Mouse (Mus musculus) liver, adult 2 months (tissue): Measurements from ENCODE around the gene Tchp. TPM values are rescaled to one million over a fixed set of nuclear protein-coding genes. Genes with fewer than 3 reads are reported as not detected.

Source experiments
- DNase-seq: peaks from one replicate; pipeline ENCODE4 v3.0.0-alpha.2; 2011; ENCODE audit warnings: low read depth, low spot score; ENCODE audit errors: extremely low read depth
- H3K27ac ChIP-seq: fragments of 200-500 bp; replicated peaks from 2 replicates; pipeline ENCODE4 v1.5.1; 2012; ENCODE audit warnings: low read depth, mild to moderate bottlenecking, control low read depth, inconsistent platforms, low read length; ENCODE audit not compliant: insufficient read depth
- H3K27me3 ChIP-seq: fragments of 200-500 bp; 2 replicates; pipeline ENCODE4 v1.6.1; 2012; ENCODE audit warnings: mild to moderate bottlenecking, moderate library complexity, low read length, inconsistent platforms; ENCODE audit not compliant: control insufficient read depth, insufficient read depth
- H3K36me3 ChIP-seq: fragments of 200-500 bp; 2 replicates; pipeline ENCODE4 v1.6.1; 2012; ENCODE audit warnings: low read length, inconsistent platforms; ENCODE audit not compliant: control insufficient read depth, insufficient read depth
- H3K4me1 ChIP-seq: fragments of 200-500 bp; 2 replicates; pipeline ENCODE4 v1.6.1; 2011; ENCODE audit warnings: low read length; ENCODE audit not compliant: control insufficient read depth, insufficient read depth
- H3K4me3 ChIP-seq: fragments of 200-500 bp; 2 replicates; pipeline ENCODE4 v1.5.1; 2011; ENCODE audit warnings: low read depth, mild to moderate bottlenecking, control low read depth, low read length, moderate library complexity; ENCODE audit not compliant: insufficient read depth
- H3K79me2 ChIP-seq: fragments of 200-500 bp; 2 replicates; pipeline ENCODE4 v1.6.1; 2012; ENCODE audit warnings: inconsistent platforms, mild to moderate bottlenecking, low read length, moderate library complexity; ENCODE audit not compliant: control insufficient read depth, insufficient read depth
- H3K9ac ChIP-seq: fragments of 200-500 bp; 2 replicates; pipeline ENCODE4 v1.6.1; 2012; ENCODE audit warnings: low read depth, mild to moderate bottlenecking, control low read depth, inconsistent platforms, low read length
- CTCF ChIP-seq: fragments of 200-500 bp; IDR thresholded peaks from 2 replicates; pipeline ENCODE4 v1.5.1; 2011; ENCODE audit warnings: low read depth, low read length, control low read depth
- POLR2A ChIP-seq: fragments of 200-500 bp; IDR thresholded peaks from 2 replicates; pipeline ENCODE4 v1.6.1; 2011; ENCODE audit warnings: low read length, control low read depth; ENCODE audit not compliant: insufficient read depth; ENCODE audit errors: extremely low read depth
- WGBS: fragments of 180-500 bp; shearing (Covaris S2); methylation state at CpG from one replicate; pipeline ENCODE4 v1.1.7; 2018; 5-methylcytosine and 5-hydroxymethylcytosine counted together
- polyA plus RNA-seq: library from polyadenylated mRNA; depleted of rRNA; stranded (reverse); fragments of >200 nt; gene quantifications from 2 replicates; pipeline ENCODE4 v1.2.3, GENCODE M21; 2012
- total RNA-seq: library from RNA; depleted of rRNA; stranded (reverse); fragments of >200 nt; gene quantifications from 2 replicates; pipeline ENCODE4 v1.2.3, GENCODE M21; 2014

Gene Tchp
- total and polyA plus RNA-seq, 2 experiments: 0.83 to 4.0 TPM

DNA sequence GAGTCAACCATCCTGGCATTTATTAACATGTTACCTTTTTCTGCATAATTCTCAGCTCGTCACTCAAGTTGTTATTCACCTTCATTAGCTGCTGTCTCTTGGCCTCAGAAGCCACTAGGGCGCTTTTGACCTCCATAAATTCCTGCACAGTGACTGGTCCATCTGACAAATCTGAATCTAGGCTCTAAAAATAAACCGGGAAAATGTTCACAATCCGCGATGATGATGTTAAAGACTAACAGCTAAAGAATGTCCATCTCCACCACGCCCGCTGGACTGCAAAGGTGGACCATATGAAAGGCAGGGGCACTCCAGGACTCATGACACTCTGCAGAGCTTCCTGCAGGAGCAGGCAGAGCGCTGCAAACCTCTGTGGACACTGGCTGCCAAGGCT is 36.1 kb downstream of the Tchp start:
- no peaks in the 10 kb centered on the region for H3K79me2 ChIP-seq
- H3K36me3 ChIP-seq: peaks cover 47% of the 10 kb centered on the region
- TF ChIP-seq CTCF (no peak), POLR2A (no peak)
- 94% methylated on average over 8 of the region's 8 CpGs for WGBS
- no peak overlapping the region for H3K4me3 ChIP-seq
- H3K9ac ChIP-seq: no peak overlapping the region
- no peak overlapping the region for H3K27ac ChIP-seq
- no peak for DNase-seq
- H3K4me1 ChIP-seq: no peaks in the 10 kb centered on the region; the same call in 1 of the 2 replicates
- no peaks in the 10 kb centered on the region for H3K27me3 ChIP-seq

DNA sequence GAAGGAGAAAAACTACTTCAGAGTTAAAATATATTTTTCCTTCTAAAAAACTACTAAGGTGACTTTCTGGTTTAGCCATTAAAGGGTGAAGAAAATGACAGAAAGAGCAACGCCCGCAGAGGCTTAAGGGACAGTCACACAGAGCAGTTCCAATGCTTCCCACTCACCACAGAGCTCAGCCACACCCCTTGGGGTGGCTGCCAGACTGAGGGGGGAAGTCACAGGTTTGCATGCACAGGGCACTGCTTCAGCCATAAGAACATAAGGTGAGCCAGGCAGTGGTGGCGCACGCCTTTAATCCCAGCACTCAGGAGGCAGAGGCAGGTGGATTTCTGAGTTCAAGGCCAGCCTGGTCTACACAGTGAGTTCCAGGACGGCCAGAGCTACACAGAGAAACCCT is 38.0 kb downstream of the Tchp start:
- TF ChIP-seq CTCF (no peak), POLR2A (no peak)
- H3K36me3 ChIP-seq: peaks cover 46% of the 10 kb centered on the region
- WGBS: 80% methylated on average over 5 of the region's 5 CpGs

DNA sequence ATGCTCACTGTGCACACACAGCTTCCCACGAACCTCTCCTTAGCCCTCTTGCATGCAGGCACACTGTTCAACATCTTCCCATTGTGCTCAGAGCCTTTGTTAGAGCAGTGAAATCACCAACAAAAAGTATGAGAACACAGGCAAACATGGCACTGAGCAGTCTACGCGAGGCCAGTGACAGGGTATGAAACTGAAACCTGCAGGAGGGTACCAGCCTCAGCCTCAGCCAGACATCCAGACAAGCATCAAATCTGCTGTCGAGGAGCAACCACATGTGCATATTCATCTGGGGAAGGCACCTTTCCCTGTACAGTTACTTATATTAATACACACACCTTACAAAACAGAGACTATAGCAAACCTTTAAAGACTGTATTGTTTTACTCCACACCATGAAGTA is 39.3 kb downstream of the Tchp start:
- TF ChIP-seq CTCF (no peak), POLR2A (no peak)
- no peak overlapping the region for H3K9ac ChIP-seq
- DNase-seq: no peak
- H3K27ac ChIP-seq: no peak overlapping the region
- H3K79me2 ChIP-seq: no peaks in the 10 kb centered on the region
- H3K36me3 ChIP-seq: peaks cover 43% of the 10 kb centered on the region
- H3K4me3 ChIP-seq: no peak overlapping the region
- no peaks in the 10 kb centered on the region for H3K4me1 ChIP-seq
- 95% methylated on average over 4 of the region's 4 CpGs for WGBS
- no peaks in the 10 kb centered on the region for H3K27me3 ChIP-seq

More for the DNA sequence above, 38.0 kb downstream of the Tchp start:
- Histone ChIP-seq H3K27ac (no peak overlapping the region), H3K4me1 (no peaks in the 10 kb centered on the region), H3K27me3 (no peaks in the 10 kb centered on the region), H3K79me2 (no peaks in the 10 kb centered on the region), H3K4me3 (no peak overlapping the region), H3K9ac (no peak overlapping the region)
- no peak for DNase-seq

DNA sequence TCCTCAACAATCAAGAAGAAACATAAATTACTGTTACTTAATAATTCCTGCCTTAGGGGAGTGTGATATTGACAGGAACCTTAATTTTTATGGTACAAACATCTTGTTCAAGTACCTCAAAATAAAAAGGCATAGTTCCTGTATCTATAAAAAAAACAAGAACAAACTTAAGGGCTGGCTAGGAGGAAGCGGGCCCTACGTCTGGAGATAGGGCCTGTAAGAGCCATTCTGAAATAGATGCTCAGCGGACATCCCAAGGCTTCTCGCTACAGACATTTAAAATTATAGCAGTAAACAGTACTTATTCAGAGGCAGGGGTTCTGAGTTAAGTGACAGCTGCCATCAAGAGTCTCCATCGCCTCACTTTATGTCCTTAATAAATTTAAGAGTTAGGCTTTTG is 40.0 kb downstream of the Tchp start:
- Histone ChIP-seq H3K27ac (no peak overlapping the region), H3K4me3 (no peak overlapping the region), H3K9ac (no peak overlapping the region), H3K27me3 (no peaks in the 10 kb centered on the region), H3K4me1 (no peaks in the 10 kb centered on the region), H3K79me2 (no peaks in the 10 kb centered on the region), H3K36me3 (peaks cover 46% of the 10 kb centered on the region)
- DNase-seq: no peak
- 92% methylated on average over 5 of the region's 5 CpGs for WGBS
- TF ChIP-seq POLR2A (no peak), CTCF (no peak)

DNA sequence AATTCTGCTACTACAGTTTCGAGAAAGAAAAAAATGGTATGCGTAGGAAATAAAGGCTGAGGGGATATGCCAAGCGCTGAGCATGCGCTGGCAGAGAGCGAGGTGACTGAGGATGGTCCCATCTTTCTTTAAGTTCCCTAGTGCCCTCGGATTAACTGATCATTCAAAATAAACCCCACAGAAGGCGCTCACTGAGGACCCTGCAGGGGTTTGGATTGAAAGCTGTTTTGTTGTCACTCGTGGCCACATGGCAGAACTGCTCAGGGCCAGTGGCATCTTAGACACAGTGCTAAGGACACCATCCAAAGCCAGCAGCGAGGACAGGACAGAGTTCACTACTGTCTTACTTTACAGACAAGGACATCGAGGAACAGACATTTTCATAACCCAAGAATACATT is 42.8 kb downstream of the Tchp start:
- no peak for DNase-seq
- Histone ChIP-seq H3K27me3 (no peaks in the 10 kb centered on the region), H3K4me1 (no peaks in the 10 kb centered on the region), H3K36me3 (peaks cover 32% of the 10 kb centered on the region), H3K4me3 (no peak overlapping the region), H3K79me2 (no peaks in the 10 kb centered on the region), H3K9ac (no peak overlapping the region), H3K27ac (no peak overlapping the region)
- 93% methylated on average over 10 of the region's 10 CpGs for WGBS
- TF ChIP-seq CTCF (no peak), POLR2A (no peak)

DNA sequence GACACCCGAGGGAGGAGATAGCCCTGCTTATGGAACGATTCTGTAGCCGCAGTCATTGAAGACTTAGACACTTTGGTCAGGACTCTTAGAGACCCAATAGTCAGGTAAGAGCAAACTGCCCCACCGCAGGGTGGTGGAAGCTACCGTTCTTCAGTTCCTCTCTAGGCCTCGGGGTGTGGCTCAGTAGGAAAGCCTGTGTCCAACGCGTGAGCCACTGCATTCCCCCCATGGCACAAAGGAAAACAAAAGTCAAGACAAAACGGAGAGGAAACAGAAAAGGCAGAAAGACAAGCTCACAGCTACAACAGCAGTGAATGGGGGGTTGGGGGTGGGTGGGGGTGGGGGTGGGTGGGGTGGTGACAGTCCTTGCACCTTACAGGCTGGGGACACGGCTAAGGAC is 44.8 kb downstream of the Tchp start:
- H3K79me2 ChIP-seq: no peaks in the 10 kb centered on the region
- H3K27ac ChIP-seq: no peak overlapping the region
- no peaks in the 10 kb centered on the region for H3K4me1 ChIP-seq
- WGBS: 92% methylated on average over 10 of the region's 10 CpGs
- no peaks in the 10 kb centered on the region for H3K27me3 ChIP-seq
- DNase-seq: no peak
- H3K9ac ChIP-seq: no peak overlapping the region
- H3K36me3 ChIP-seq: peaks cover 34% of the 10 kb centered on the region
- TF ChIP-seq CTCF (no peak), POLR2A (no peak)
- no peak overlapping the region for H3K4me3 ChIP-seq
